In the genomic region with DNA sequence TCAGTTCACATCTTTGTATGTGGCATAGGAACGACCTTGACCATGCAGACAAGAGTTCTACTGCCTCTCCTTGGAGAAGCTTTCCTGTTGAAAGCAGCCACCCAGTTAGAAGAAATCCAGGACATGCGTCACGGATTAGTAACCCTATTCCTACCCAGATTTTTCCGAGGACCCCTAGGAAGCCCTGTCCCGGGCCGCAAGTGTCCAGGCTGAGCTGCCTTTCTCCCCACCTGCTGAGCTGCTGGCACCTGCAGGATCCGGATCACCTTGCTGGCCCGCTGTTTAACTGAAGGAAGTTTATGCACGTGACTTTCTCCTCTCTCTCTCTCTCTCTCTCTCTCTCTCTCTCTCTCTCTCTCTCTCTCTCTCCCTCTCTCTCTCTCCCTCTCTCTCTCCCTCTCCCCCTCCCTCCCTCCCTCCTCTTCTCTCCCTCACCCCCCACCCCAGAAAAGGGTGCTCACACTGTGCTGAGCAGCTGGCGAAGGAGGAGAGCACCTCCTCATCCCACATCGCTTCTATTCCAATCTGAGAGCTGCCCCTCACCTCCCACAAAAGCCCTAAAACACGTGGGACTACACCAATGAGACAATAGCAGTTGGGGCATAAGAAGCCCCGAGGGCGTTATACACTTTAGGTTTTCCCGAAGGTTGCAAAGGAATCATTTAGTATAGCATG, we compare ENCODE assay signal across 8 mouse cellular contexts. TPM values are rescaled to one million over a fixed set of nuclear protein-coding genes. Genes with fewer than 3 reads are reported as not detected.
DNase-seq lines count a peak whose midpoint lies in the region; ATAC-seq and TF ChIP-seq lines count a peak whose summit lies in the region.

No protein-coding gene starts in this region.

- DNase-seq in lung, postnatal 0 days (ENCODE audit: low spot score), result no peak
- no peak for DNase-seq in lung, adult 2 months
- DNase-seq in forebrain, embryonic 11.5 days (ENCODE audit: low spot score), result no peak
- DNase-seq in hindbrain, embryonic 14.5 days (ENCODE audit: low spot score), result no peak
- peak; percentile 44 for DNase-seq in limb, embryonic 10.5 days (ENCODE audit: low spot score)
- DNase-seq in urinary bladder, postnatal 14 days (ENCODE audit: low spot score), result no peak

- TF ChIP-seq CTCF in lung, postnatal 0 days (IDR thresholded peaks at IDR 0.05), result no peak
- no peak for TF ChIP-seq CTCF in lung, adult 2 months (IDR thresholded peaks at IDR 0.05; ENCODE audit: insufficient read depth, low read length)

- no peaks in the 10 kb centered on the region for H3K36me3 ChIP-seq in lung, postnatal 0 days (ENCODE audit: insufficient read depth, low read length)
- H3K36me3 ChIP-seq in forebrain, embryonic 11.5 days (ENCODE audit: control insufficient read depth, insufficient read depth, low read length), result no peaks in the 10 kb centered on the region
- no peaks in the 10 kb centered on the region for H3K36me3 ChIP-seq in hindbrain, embryonic 14.5 days (replicated peaks; ENCODE audit: control insufficient read depth, insufficient read depth)
- H3K36me3 ChIP-seq in limb, embryonic 10.5 days, result no peaks in the 10 kb centered on the region
- H3K36me3 ChIP-seq in neural tube, embryonic 14.5 days (ENCODE audit: control insufficient read depth, insufficient read depth, low read length), result no peaks in the 10 kb centered on the region

- TF ChIP-seq EP300 in lung, postnatal 0 days (IDR thresholded peaks at IDR 0.05), result no peak

- ATAC-seq in lung, postnatal 0 days, result peak; percentile 22
- ATAC-seq in forebrain, embryonic 11.5 days (replicated peaks; ENCODE audit: low FRiP score), result peak; percentile 29; the same call in 1 of the 2 replicates
- ATAC-seq in hindbrain, embryonic 14.5 days (ENCODE audit: low FRiP score), result peak; percentile 51
- peak; percentile 55 for ATAC-seq in neural tube, embryonic 14.5 days (ENCODE audit: low read depth)
- no peak for ATAC-seq in granulocyte monocyte progenitor cell, adult 5-6 weeks (replicated peaks; ENCODE audit: poor library complexity, severe bottlenecking)

- peak overlapping the region; percentile 100 for H3K4me2 ChIP-seq in lung, postnatal 0 days (replicated peaks; ENCODE audit: low read depth, low read length)
- H3K4me2 ChIP-seq in forebrain, embryonic 11.5 days (ENCODE audit: low read depth, low read length, severe bottlenecking), result peak overlapping the region; percentile 97
- peak overlapping the region; percentile 94 for H3K4me2 ChIP-seq in hindbrain, embryonic 14.5 days (replicated peaks)
- peak overlapping the region; percentile 87 for H3K4me2 ChIP-seq in neural tube, embryonic 14.5 days (ENCODE audit: low read depth, low read length)

- WGBS in lung, postnatal 0 days, result 4% methylated on average over 15 of the region's 15 CpGs
- 9% methylated on average over 15 of the region's 15 CpGs for WGBS in lung, adult 2 months
- 1% methylated on average over 15 of the region's 15 CpGs for WGBS in forebrain, embryonic 11.5 days
- WGBS in hindbrain, embryonic 14.5 days, result 2% methylated on average over 15 of the region's 15 CpGs
- WGBS in limb, embryonic 10.5 days, result 3% methylated on average over 15 of the region's 15 CpGs
- 2% methylated on average over 15 of the region's 15 CpGs for WGBS in neural tube, embryonic 14.5 days

- no peak overlapping the region for H3K9ac ChIP-seq in lung, postnatal 0 days (replicated peaks; ENCODE audit: low read depth)
- peak overlapping the region; percentile 95 for H3K9ac ChIP-seq in forebrain, embryonic 11.5 days (ENCODE audit: low read length)
- peak overlapping the region; percentile 84 for H3K9ac ChIP-seq in hindbrain, embryonic 14.5 days
- H3K9ac ChIP-seq in neural tube, embryonic 14.5 days (replicated peaks; ENCODE audit: low read depth, low read length), result 0 out of 2 replicates have a peak overlapping the region, but pooled peaks have one; percentile 88

- no peaks in the 10 kb centered on the region for H3K9me3 ChIP-seq in lung, postnatal 0 days (ENCODE audit: low read length)
- no peaks in the 10 kb centered on the region for H3K9me3 ChIP-seq in forebrain, embryonic 11.5 days (ENCODE audit: control insufficient read depth, low read length)
- H3K9me3 ChIP-seq in hindbrain, embryonic 14.5 days (ENCODE audit: control insufficient read depth, low read length), result no peaks in the 10 kb centered on the region
- no peaks in the 10 kb centered on the region for H3K9me3 ChIP-seq in limb, embryonic 10.5 days (replicated peaks)
- no peaks in the 10 kb centered on the region for H3K9me3 ChIP-seq in neural tube, embryonic 14.5 days (ENCODE audit: control insufficient read depth, low read length)

- no peak overlapping the region for H3K27ac ChIP-seq in lung, postnatal 0 days (ENCODE audit: low read length)
- no peak overlapping the region for H3K27ac ChIP-seq in forebrain, embryonic 11.5 days (ENCODE audit: low read depth, low read length)
- H3K27ac ChIP-seq in hindbrain, embryonic 14.5 days, result peak overlapping the region; percentile 89; the same call in 1 of the 2 replicates
- H3K27ac ChIP-seq in limb, embryonic 10.5 days, result peak overlapping the region; percentile 97
- peak overlapping the region; percentile 89 for H3K27ac ChIP-seq in neural tube, embryonic 14.5 days (ENCODE audit: low read depth, low read length)

- H3K4me1 ChIP-seq in lung, postnatal 0 days (ENCODE audit: insufficient read depth, low read depth, low read length), result 0 out of 2 replicates have a peak, but pooled peaks cover 3% of the 10 kb centered on the region
- H3K4me1 ChIP-seq in lung, adult 2 months (ENCODE audit: control insufficient read depth, insufficient read depth, low read length), result no peaks in the 10 kb centered on the region
- H3K4me1 ChIP-seq in forebrain, embryonic 11.5 days (replicated peaks; ENCODE audit: control insufficient read depth, insufficient read depth, low read length), result peaks cover 15% of the 10 kb centered on the region
- peaks cover 10% of the 10 kb centered on the region; the same call in 1 of the 2 replicates for H3K4me1 ChIP-seq in hindbrain, embryonic 14.5 days (replicated peaks; ENCODE audit: control insufficient read depth, insufficient read depth, low read length)
- H3K4me1 ChIP-seq in limb, embryonic 10.5 days, result peaks cover 42% of the 10 kb centered on the region
- H3K4me1 ChIP-seq in neural tube, embryonic 14.5 days (ENCODE audit: control insufficient read depth, insufficient read depth, low read length), result peaks cover 13% of the 10 kb centered on the region; the same call in 1 of the 2 replicates

- TF ChIP-seq POLR2A in lung, adult 2 months (IDR thresholded peaks at IDR 0.05; ENCODE audit: borderline replicate concordance, extremely low read depth, low read depth, low read length), result no peak

- H3K27me3 ChIP-seq in lung, postnatal 0 days (replicated peaks; ENCODE audit: insufficient read depth, low read length), result no peaks in the 10 kb centered on the region; the same call in 1 of the 2 replicates
- H3K27me3 ChIP-seq in forebrain, embryonic 11.5 days (ENCODE audit: control insufficient read depth, insufficient read depth, low read length), result no peaks in the 10 kb centered on the region; the same call in 1 of the 2 replicates
- H3K27me3 ChIP-seq in hindbrain, embryonic 14.5 days (ENCODE audit: control insufficient read depth, insufficient read depth, low read length), result no peaks in the 10 kb centered on the region
- H3K27me3 ChIP-seq in limb, embryonic 10.5 days (ENCODE audit: low read depth, poor library complexity, severe bottlenecking), result peaks cover 36% of the 10 kb centered on the region
- no peaks in the 10 kb centered on the region for H3K27me3 ChIP-seq in neural tube, embryonic 14.5 days (ENCODE audit: control insufficient read depth, insufficient read depth, low read length)

- H3K4me3 ChIP-seq in lung, postnatal 0 days (ENCODE audit: low read depth, low read length), result peak overlapping the region; percentile 62
- H3K4me3 ChIP-seq in lung, adult 2 months (replicated peaks; ENCODE audit: extremely low read depth, low read depth, low read length), result no peak overlapping the region
- H3K4me3 ChIP-seq in forebrain, embryonic 11.5 days (ENCODE audit: low read depth, low read length), result peak overlapping the region; percentile 86
- peak overlapping the region; percentile 67 for H3K4me3 ChIP-seq in hindbrain, embryonic 14.5 days (replicated peaks; ENCODE audit: low read length)
- H3K4me3 ChIP-seq in limb, embryonic 10.5 days, result peak overlapping the region; percentile 92
- peak overlapping the region; percentile 94 for H3K4me3 ChIP-seq in neural tube, embryonic 14.5 days (ENCODE audit: low read depth, low read length)

RNA-seq across cellular contexts. Expression of a gene that starts 0.7 kb away (rescaled TPM):
- polyA plus RNA-seq in lung, postnatal 0 days (2015; fragmentation: Nextera tagmentation; extraction: Ambion mirVana), result 5.6 and 7.8 TPM in 2 replicates
- polyA plus RNA-seq in lung, adult 2 months (2012; rRNA removed), result 1.8 and 3.4 TPM in 2 replicates
- polyA plus RNA-seq in forebrain, embryonic 11.5 days (2014; fragmentation: Nextera tagmentation; extraction: Ambion mirVana), result 28.2 and 30.2 TPM in 2 replicates
- 35.8 and 40.0 TPM in 2 replicates for polyA plus RNA-seq in hindbrain, embryonic 14.5 days (2014; fragmentation: Nextera tagmentation; extraction: Ambion mirVana)
- polyA plus RNA-seq in limb, embryonic 10.5 days (2016; fragmentation: Nextera tagmentation; extraction: Ambion mirVana), result 17.0 and 21.2 TPM in 2 replicates
- polyA plus RNA-seq in neural tube, embryonic 14.5 days (2014; fragmentation: Nextera tagmentation; extraction: Ambion mirVana), result 52.1 and 58.7 TPM in 2 replicates
- not detected in 2 replicates for total RNA-seq in granulocyte monocyte progenitor cell, adult 5-6 weeks (2014; fragmentation: Nextera tagmentation)
- total RNA-seq in granulocyte monocyte progenitor cell, adult 5-6 weeks (2017), result not detected in 2 replicates

RNA-seq across cellular contexts. Expression of a gene that starts 31.5 kb away (rescaled TPM):
- polyA plus RNA-seq in lung, postnatal 0 days (2015; fragmentation: Nextera tagmentation; extraction: Ambion mirVana), result 1.2 and 1.3 TPM in 2 replicates
- polyA plus RNA-seq in lung, adult 2 months (2012; rRNA removed), result 0.34 and 0.72 TPM in 2 replicates
- polyA plus RNA-seq in forebrain, embryonic 11.5 days (2014; fragmentation: Nextera tagmentation; extraction: Ambion mirVana), result 16.2 and 16.8 TPM in 2 replicates
- 23.0 and 24.7 TPM in 2 replicates for polyA plus RNA-seq in hindbrain, embryonic 14.5 days (2014; fragmentation: Nextera tagmentation; extraction: Ambion mirVana)
- 8.4 and 9.6 TPM in 2 replicates for polyA plus RNA-seq in limb, embryonic 10.5 days (2016; fragmentation: Nextera tagmentation; extraction: Ambion mirVana)
- polyA plus RNA-seq in neural tube, embryonic 14.5 days (2014; fragmentation: Nextera tagmentation; extraction: Ambion mirVana), result 20.8 and 22.6 TPM in 2 replicates
- 0.62 and 0.82 TPM in 2 replicates for total RNA-seq in granulocyte monocyte progenitor cell, adult 5-6 weeks (2014; fragmentation: Nextera tagmentation)
- 0.26 and 0.98 TPM in 2 replicates for total RNA-seq in granulocyte monocyte progenitor cell, adult 5-6 weeks (2017)

RNA-seq across cellular contexts. Expression of a gene that starts 49.0 kb away (rescaled TPM):
- polyA plus RNA-seq in lung, postnatal 0 days (2015; fragmentation: Nextera tagmentation; extraction: Ambion mirVana), result 36.4 and 36.8 TPM in 2 replicates
- 14.9 and 17.9 TPM in 2 replicates for polyA plus RNA-seq in lung, adult 2 months (2012; rRNA removed)
- 54.6 and 57.7 TPM in 2 replicates for polyA plus RNA-seq in forebrain, embryonic 11.5 days (2014; fragmentation: Nextera tagmentation; extraction: Ambion mirVana)
- polyA plus RNA-seq in hindbrain, embryonic 14.5 days (2014; fragmentation: Nextera tagmentation; extraction: Ambion mirVana), result 78.3 and 89.3 TPM in 2 replicates
- 38.3 and 38.7 TPM in 2 replicates for polyA plus RNA-seq in limb, embryonic 10.5 days (2016; fragmentation: Nextera tagmentation; extraction: Ambion mirVana)
- 78.9 and 81.9 TPM in 2 replicates for polyA plus RNA-seq in neural tube, embryonic 14.5 days (2014; fragmentation: Nextera tagmentation; extraction: Ambion mirVana)
- 40.3 and 41.6 TPM in 2 replicates for total RNA-seq in granulocyte monocyte progenitor cell, adult 5-6 weeks (2014; fragmentation: Nextera tagmentation)
- total RNA-seq in granulocyte monocyte progenitor cell, adult 5-6 weeks (2017), result 51.5 and 52.6 TPM in 2 replicates

Comparison
In these comparisons a context has a peak if more than half of its experiments do, and no peak if none do; other contexts are left out.
1. H3K27ac ChIP-seq: peak in hindbrain, embryonic 14.5 days (single experiment), limb, embryonic 10.5 days (single experiment) and neural tube, embryonic 14.5 days (single experiment); none in lung, postnatal 0 days (single experiment) and forebrain, embryonic 11.5 days (single experiment).
2. Peak in every context shown above with its lines, with median percentiles within 50 percentile points of each other: H3K4me2 ChIP-seq.